Mouse (Mus musculus) heart, embryonic 15.5 days (tissue): ENCODE results near the gene Insl5. TPM values are rescaled to one million over a fixed set of nuclear protein-coding genes. Genes with fewer than 3 reads are reported as not detected.

ENCODE experiments used
- ATAC-seq: fragments of 200-750 bp; cut with Nextera tagmentation; replicated peaks from 2 replicates; pipeline ENCODE4 v1.8.0; 2017; ENCODE audit warnings: low read depth, moderate TSS enrichment; ENCODE audit not compliant: insufficient number of reproducible peaks, insufficient read depth, low FRiP score
- H3K27ac ChIP-seq: fragments of 300-500 bp; sonication (generic); 2 replicates; pipeline ENCODE4 v1.5.1; 2015; ENCODE audit warnings: mild to moderate bottlenecking, inconsistent platforms
- H3K27me3 ChIP-seq: fragments of 300-500 bp; sonication (generic); 2 replicates; pipeline ENCODE4 v1.6.1; 2015; ENCODE audit warnings: inconsistent platforms
- H3K36me3 ChIP-seq: fragments of 300-500 bp; sonication (generic); 2 replicates; pipeline ENCODE4 v1.6.1; 2015; ENCODE audit warnings: mild to moderate bottlenecking, inconsistent platforms
- H3K4me1 ChIP-seq: fragments of 300-500 bp; sonication (generic); replicated peaks from 2 replicates; pipeline ENCODE4 v1.6.1; 2015; ENCODE audit warnings: inconsistent platforms
- H3K4me2 ChIP-seq: fragments of 300-500 bp; sonication (generic); 2 replicates; pipeline ENCODE4 v1.6.1; 2015; ENCODE audit warnings: inconsistent platforms, mild to moderate bottlenecking, moderate library complexity
- H3K4me3 ChIP-seq: fragments of 300-500 bp; sonication (generic); 2 replicates; pipeline ENCODE4 v1.5.1; 2015; ENCODE audit warnings: mild to moderate bottlenecking, inconsistent platforms
- H3K9ac ChIP-seq: fragments of 300-500 bp; sonication (generic); 2 replicates; pipeline ENCODE4 v1.6.1; 2015; ENCODE audit warnings: mild to moderate bottlenecking, inconsistent platforms
- H3K9me3 ChIP-seq: fragments of 300-500 bp; sonication (generic); replicated peaks from 2 replicates; pipeline ENCODE4 v1.6.1; 2016; ENCODE audit warnings: inconsistent platforms
- WGBS: fragments of 180-500 bp; shearing (Covaris S2); methylation state at CpG from one replicate; pipeline ENCODE4 v1.1.7; 2015; ENCODE audit warnings: mixed read lengths; 5-methylcytosine and 5-hydroxymethylcytosine counted together
- polyA plus RNA-seq: library from polyadenylated mRNA; unstranded; fragments of >200 nt; fragmentation: Nextera tagmentation; extraction: Ambion mirVana; gene quantifications from 2 replicates; pipeline ENCODE4 v1.2.1, GENCODE M21; 2015

Gene Insl5
- polyA plus RNA-seq, 1 experiment from 2014 or later, result not detected

DNA sequence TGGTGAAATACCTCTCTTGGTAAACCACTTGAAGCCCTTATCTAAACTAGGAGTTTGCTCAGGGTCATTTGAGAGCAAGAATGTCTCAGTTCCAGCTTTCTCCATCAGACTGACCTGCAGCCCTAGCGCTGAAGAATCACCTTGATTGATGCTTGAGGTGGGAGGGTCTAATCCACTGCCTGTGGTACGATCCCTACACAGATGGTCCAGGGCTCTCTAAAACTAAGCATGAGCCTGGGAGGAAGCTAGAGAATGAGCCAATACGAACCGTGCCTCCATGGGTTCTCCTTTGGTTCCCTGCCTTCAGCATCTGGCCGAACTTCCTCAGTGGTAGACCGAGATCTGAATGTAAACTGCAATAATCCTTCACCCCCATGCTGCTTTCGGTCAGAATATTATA lies 1.1 kb upstream of the Insl5 start:
- Histone ChIP-seq H3K36me3 (no peaks in the 10 kb centered on the region), H3K4me3 (no peak overlapping the region), H3K4me1 (no peaks in the 10 kb centered on the region), H3K4me2 (no peak overlapping the region), H3K9ac (no peak overlapping the region), H3K9me3 (no peaks in the 10 kb centered on the region), H3K27ac (no peak overlapping the region), H3K27me3 (no peaks in the 10 kb centered on the region)
- ATAC-seq, result no peak
- 64% methylated on average over 7 of the region's 7 CpGs for WGBS

DNA sequence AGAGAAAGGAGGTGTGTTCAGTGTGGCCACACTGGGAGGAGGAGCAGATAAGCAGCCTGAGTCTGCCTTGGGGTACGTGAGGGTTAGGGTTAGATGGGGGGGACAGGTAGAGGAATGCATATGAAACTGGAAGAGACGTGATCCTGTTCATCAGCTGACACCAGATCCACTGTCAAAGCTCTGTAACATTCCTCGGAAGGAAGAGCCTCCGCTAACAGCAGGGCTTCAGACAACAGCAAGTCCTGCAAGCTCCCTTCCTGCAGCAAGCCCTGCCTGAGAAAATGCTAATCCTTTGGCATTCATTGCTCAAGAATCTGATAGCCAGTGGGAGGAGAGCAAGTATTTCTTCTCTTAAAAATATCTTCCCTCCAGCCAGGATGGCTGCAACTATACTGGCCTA lies 13.2 kb downstream of the Insl5 start:
- Histone ChIP-seq H3K9ac (no peak overlapping the region), H3K9me3 (no peaks in the 10 kb centered on the region), H3K27ac (no peak overlapping the region), H3K4me2 (peak overlapping the region; percentile 36), H3K27me3 (no peaks in the 10 kb centered on the region), H3K4me1 (no peaks in the 10 kb centered on the region), H3K4me3 (no peak overlapping the region), H3K36me3 (no peaks in the 10 kb centered on the region)
- ATAC-seq, result no peak
- 14% methylated on average over 4 of the region's 4 CpGs for WGBS

DNA sequence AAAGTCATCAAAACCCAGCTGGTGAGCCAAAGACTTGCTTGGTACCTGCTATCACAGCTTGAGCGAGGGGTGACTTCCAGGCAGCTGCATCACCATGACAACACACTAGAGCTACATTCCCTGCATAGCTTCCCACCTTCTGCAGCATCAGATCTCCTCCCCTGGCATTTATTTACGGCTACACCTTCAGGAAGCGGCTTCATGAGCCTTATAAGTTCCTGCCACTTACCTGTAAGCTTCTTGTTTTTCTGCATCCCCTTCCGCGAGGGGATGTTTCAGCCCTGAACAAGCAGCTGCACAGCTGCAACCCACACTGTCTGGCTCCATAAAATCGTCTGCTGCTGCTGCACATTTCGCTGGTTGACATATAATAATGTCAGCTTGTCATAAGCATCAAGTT lies 14.8 kb downstream of the Insl5 start:
- ATAC-seq, result no peak

DNA sequence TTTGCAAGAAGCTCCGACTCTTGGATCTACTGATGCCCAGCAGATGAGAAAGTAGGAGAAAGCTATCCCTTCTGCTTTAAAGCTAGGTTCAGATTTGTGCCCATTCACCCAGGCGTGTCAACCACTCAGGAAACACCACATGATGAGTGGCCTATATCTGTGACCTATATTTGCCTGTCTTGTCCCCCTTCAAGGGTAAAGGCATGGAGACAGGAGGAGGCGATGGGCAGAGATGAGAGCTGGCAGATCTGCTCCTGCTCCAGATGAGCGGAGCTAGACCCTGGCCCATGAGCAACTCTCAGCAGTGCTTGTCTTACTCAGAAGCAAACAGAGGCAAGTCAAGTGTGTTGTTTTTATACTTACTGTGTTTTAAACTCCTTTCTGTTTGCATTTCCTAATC lies 15.9 kb downstream of the Insl5 start:
- no peak overlapping the region for H3K9ac ChIP-seq
- no peaks in the 10 kb centered on the region for H3K27me3 ChIP-seq
- no peak overlapping the region for H3K27ac ChIP-seq
- no peak for ATAC-seq
- no peaks in the 10 kb centered on the region for H3K9me3 ChIP-seq
- no peak overlapping the region for H3K4me2 ChIP-seq
- no peaks in the 10 kb centered on the region for H3K36me3 ChIP-seq
- no peak overlapping the region for H3K4me3 ChIP-seq
- 81% methylated on average over 4 of the region's 4 CpGs for WGBS
- H3K4me1 ChIP-seq, result no peaks in the 10 kb centered on the region; the same call in 1 of the 2 replicates

More for the DNA sequence above, 14.8 kb downstream of the Insl5 start:
- Histone ChIP-seq H3K27ac (no peak overlapping the region), H3K9me3 (no peaks in the 10 kb centered on the region), H3K36me3 (no peaks in the 10 kb centered on the region), H3K27me3 (no peaks in the 10 kb centered on the region), H3K9ac (no peak overlapping the region), H3K4me1 (no peaks in the 10 kb centered on the region; the same call in 1 of the 2 replicates), H3K4me3 (no peak overlapping the region), H3K4me2 (no peak overlapping the region)
- 27% methylated on average over 7 of the region's 7 CpGs for WGBS

DNA sequence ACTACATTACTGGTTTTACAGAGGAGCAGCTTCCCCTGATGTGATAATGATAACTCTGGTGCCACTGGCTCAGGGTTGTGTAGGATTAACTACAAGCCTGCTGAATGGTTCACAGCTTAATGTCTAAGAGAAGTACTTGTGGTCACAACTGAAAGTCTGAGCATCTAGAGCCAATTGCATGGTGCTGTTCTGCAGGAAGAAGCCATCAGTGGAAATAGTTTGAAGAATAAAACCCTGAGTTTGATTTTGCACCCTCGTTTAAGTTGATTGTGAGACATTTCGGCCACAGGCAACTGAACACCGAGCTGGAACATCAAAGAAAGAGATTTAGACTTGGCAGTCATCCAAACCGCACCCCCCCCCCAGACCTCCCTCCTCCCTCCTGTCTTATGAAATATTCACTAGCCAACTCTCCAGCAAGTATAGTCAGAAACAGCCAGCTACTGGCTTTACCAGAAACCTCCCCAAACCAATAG lies 19.7 kb downstream of the Insl5 start:
- Histone ChIP-seq H3K9me3 (no peaks in the 10 kb centered on the region), H3K27ac (no peak overlapping the region), H3K36me3 (no peaks in the 10 kb centered on the region), H3K9ac (no peak overlapping the region), H3K4me1 (no peaks in the 10 kb centered on the region; the same call in 1 of the 2 replicates), H3K27me3 (no peaks in the 10 kb centered on the region), H3K4me2 (no peak overlapping the region), H3K4me3 (no peak overlapping the region)
- ATAC-seq, result no peak
- 22% methylated on average over 4 of the region's 4 CpGs for WGBS

DNA sequence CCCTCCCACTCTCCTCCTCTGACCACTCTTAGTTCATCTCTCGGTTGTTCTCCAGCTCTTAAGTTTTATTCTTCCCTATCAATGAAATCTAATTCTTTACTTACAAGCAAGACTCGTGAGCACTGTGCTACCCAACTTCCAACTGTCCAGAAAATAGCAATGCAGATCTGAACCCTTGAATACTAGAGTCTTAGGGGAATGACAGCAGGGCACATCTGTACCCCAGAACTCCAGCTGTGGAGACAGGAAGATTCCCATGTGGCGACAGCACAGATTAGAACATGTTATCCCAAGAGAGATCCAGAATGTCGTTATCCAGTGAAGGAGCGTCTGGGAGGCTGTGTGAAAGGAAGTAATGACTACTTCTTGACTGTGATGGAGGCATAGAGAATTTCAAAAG lies 20.4 kb downstream of the Insl5 start:
- Histone ChIP-seq H3K27me3 (no peaks in the 10 kb centered on the region), H3K36me3 (no peaks in the 10 kb centered on the region), H3K27ac (no peak overlapping the region), H3K9ac (no peak overlapping the region), H3K4me3 (no peak overlapping the region), H3K4me1 (no peaks in the 10 kb centered on the region; the same call in 1 of the 2 replicates), H3K4me2 (no peak overlapping the region), H3K9me3 (no peaks in the 10 kb centered on the region)
- 73% methylated on average over 5 of the region's 5 CpGs for WGBS
- no peak for ATAC-seq

DNA sequence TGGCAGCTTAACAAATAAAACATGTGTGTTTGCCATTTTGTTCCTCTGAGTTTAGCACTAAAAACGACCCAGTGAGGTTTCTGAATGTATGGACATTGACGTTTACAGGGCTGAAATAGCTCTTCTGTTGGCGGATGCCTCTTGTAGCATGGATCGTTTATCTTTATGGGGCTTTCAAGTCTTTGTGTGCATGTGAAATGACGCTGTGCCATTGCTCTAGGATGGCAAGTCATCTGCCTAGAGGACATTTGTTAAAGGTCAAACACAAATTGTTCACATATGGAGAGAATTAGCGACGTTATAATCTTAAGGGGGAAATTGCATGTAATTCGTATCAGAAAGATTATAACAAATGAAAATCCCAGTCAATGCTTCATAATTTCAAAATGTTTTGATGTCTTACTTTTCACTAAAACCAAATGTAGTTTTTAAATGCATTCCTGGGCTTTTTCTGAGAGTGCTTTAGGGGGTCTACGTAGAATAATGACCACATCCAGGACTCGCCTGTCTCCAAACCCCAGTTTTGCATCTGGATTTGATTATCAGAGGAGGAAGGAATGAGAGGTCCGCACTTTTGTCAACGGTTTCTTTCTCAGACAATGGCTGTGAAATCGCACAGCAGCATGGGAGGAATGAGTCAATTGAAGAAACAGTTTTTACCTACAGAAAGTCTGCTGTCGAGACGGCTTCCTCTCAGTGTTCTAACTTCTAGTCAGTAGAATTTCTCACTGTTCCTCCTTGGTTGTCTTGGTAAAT lies 21.3 kb downstream of the Insl5 start:
- Histone ChIP-seq H3K4me1 (no peaks in the 10 kb centered on the region; the same call in 1 of the 2 replicates), H3K4me3 (no peak overlapping the region), H3K9me3 (no peaks in the 10 kb centered on the region), H3K27me3 (no peaks in the 10 kb centered on the region), H3K36me3 (no peaks in the 10 kb centered on the region), H3K27ac (no peak overlapping the region), H3K4me2 (no peak overlapping the region), H3K9ac (no peak overlapping the region)
- ATAC-seq, result no peak
- 60% methylated on average over 15 of the region's 15 CpGs for WGBS

DNA sequence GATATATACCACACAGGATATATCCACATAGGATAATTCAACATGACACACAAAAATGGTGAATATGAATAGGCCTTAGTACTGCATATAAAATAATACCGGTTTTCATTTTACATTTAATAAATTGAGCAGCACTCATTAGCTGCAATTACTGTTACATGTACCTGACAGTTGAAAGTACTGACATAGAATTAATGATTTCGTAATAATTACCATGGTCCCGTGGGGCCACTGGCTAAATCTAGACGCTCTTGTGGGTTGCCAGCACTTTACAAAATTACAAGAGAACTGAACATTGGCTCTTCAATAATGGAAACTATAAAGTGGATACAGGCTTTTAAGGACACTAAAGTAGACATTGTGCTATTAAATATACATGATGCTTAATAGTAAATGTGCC lies 22.0 kb downstream of the Insl5 start:
- ATAC-seq, result no peak
- WGBS, result 86% methylated on average over 4 of the region's 4 CpGs
- H3K4me1 ChIP-seq, result no peaks in the 10 kb centered on the region; the same call in 1 of the 2 replicates

DNA sequence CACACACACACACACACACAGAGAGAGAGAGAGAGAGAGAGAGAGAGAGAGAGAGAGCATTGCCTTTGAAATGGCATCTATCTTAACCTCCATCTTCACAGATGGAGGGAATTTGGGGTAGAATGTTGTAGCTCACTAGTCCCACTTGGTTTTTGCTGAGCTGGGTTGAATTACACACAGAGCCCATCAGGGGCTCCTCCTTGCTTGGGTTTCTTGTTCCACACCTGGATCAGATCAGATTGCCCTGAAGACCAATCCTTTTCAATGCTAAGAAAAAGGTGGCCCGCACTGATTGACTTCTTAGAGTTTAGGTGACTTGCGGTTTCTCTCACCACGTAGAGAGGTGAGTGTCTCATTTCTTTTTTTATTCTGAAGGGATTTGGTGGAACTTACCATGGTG lies 35.0 kb downstream of the Insl5 start:
- Histone ChIP-seq H3K27me3 (no peaks in the 10 kb centered on the region), H3K9ac (no peak overlapping the region), H3K4me2 (no peak overlapping the region), H3K4me1 (no peaks in the 10 kb centered on the region), H3K36me3 (no peaks in the 10 kb centered on the region), H3K4me3 (no peak overlapping the region), H3K9me3 (no peaks in the 10 kb centered on the region), H3K27ac (no peak overlapping the region)
- ATAC-seq, result no peak
- 78% methylated on average over 3 of the region's 3 CpGs for WGBS

More for the DNA sequence above, 22.0 kb downstream of the Insl5 start:
- Histone ChIP-seq H3K4me3 (no peak overlapping the region), H3K36me3 (no peaks in the 10 kb centered on the region), H3K9me3 (no peaks in the 10 kb centered on the region), H3K27me3 (no peaks in the 10 kb centered on the region), H3K27ac (no peak overlapping the region), H3K4me2 (no peak overlapping the region), H3K9ac (no peak overlapping the region)

DNA sequence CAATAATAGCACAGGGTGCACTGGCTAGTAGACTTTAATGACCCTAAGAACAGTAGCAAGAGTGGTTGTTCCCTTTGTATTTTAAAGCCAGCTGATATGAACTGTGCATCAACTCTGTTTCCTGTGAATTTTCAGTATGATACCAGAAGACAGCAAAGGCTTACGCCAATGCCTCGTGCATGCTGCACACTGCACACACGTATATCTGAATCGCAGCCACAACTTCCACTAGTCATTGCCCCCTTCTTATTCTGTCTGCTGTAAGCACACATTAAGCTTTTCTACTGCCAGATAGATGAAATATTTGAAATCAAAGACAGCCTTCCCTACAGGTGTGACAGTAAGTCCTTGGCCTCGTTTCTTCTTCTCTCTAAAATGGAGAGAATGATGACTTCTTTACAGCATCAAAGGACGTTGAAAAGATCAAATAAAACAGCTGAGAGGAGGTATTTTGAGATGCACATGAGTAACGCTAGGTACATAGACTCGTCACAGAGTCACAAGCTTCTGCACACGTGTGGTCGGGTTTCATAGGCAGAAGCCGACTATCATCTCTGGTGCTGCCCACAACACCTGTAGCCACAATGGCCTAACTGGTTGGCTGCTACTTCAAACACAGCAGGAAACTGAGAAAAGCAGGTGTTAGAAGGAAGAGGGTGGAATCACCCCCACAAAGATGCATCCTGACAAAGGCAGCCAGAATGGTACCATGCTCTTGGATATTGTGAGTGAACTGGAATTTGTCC lies 35.9 kb downstream of the Insl5 start:
- H3K4me3 ChIP-seq, result no peak overlapping the region
- no peaks in the 10 kb centered on the region for H3K9me3 ChIP-seq
- H3K27ac ChIP-seq, result peak overlapping the region; percentile 40; the same call in 1 of the 2 replicates
- H3K4me2 ChIP-seq, result no peak overlapping the region
- no peak overlapping the region for H3K9ac ChIP-seq
- 71% methylated on average over 11 of the region's 11 CpGs for WGBS
- no peaks in the 10 kb centered on the region for H3K27me3 ChIP-seq
- no peak for ATAC-seq
- no peaks in the 10 kb centered on the region for H3K36me3 ChIP-seq
- H3K4me1 ChIP-seq, result no peaks in the 10 kb centered on the region

DNA sequence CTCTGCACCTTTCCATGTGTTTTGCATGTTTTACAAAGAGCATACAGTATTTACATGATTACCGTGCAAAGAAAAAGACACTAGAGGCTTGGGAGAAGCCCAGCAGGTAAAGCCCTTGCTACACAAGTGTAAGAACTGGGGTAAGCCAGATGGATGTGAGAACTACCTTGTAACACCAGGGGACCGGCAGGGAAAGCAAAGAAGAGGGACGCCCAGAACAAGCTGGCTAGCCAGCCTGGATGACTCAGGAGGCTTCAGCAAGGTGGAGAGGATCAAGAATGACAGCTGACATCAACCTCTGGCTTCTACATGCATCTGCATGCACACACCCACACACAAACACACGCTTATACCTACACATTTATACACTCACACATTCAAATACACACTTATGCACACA lies 36.6 kb downstream of the Insl5 start:
- Histone ChIP-seq H3K4me2 (no peak overlapping the region), H3K9me3 (no peaks in the 10 kb centered on the region), H3K4me3 (no peak overlapping the region), H3K9ac (no peak overlapping the region), H3K4me1 (no peaks in the 10 kb centered on the region), H3K36me3 (no peaks in the 10 kb centered on the region), H3K27me3 (no peaks in the 10 kb centered on the region), H3K27ac (peak overlapping the region; percentile 12; the same call in 1 of the 2 replicates)
- 64% methylated on average over 4 of the region's 4 CpGs for WGBS
- ATAC-seq, result no peak
